Mouse (Mus musculus) liver, embryonic 14.5 days (tissue): Measurements from ENCODE around the gene Krtap4-7. TPM values are rescaled to one million over a fixed set of nuclear protein-coding genes. Genes with fewer than 3 reads are reported as not detected.
"Not testable (repeated sequence)": the region's sequence is repeated elsewhere in the genome, so short reads cannot be mapped to it uniquely, and the experiment has no call there.

Source experiments
- ATAC-seq: fragments of 200-750 bp; cut with Nextera tagmentation; 2 replicates; pipeline ENCODE4 v1.8.0; 2017; ENCODE audit warnings: moderate number of reproducible peaks, mild to moderate bottlenecking, moderate library complexity; ENCODE audit not compliant: insufficient read depth
- DNase-seq, 3 experiments: peaks; one replicate each; pipeline ENCODE4 v3.0.0-alpha.2; 2012 to 2013; ENCODE audit warnings: low read depth in 3 of 3, low spot score in 3 of 3
- H3K27ac ChIP-seq: fragments of 300-500 bp; sonication (generic); 2 replicates; pipeline ENCODE4 v1.5.1; 2014; ENCODE audit warnings: moderate library complexity, mild to moderate bottlenecking, control low read depth, inconsistent platforms
- H3K27me3 ChIP-seq: fragments of 300-500 bp; sonication (generic); 2 replicates; pipeline ENCODE4 v1.6.1; 2014; ENCODE audit warnings: mild to moderate bottlenecking, low read length, moderate library complexity; ENCODE audit not compliant: control insufficient read depth, insufficient read depth
- H3K36me3 ChIP-seq: fragments of 300-500 bp; sonication (generic); replicated peaks from 2 replicates; pipeline ENCODE4 v1.6.1; 2014; ENCODE audit warnings: low read depth; ENCODE audit not compliant: control insufficient read depth, insufficient read depth
- H3K4me1 ChIP-seq, 2 experiments: fragments of 200-500 bp in 1 of 2; fragments of 300-500 bp in 1 of 2; sonication (generic) in 1 of 2; replicated peaks; 2 replicates each; pipeline ENCODE4 v1.6.1; 2012 to 2014; ENCODE audit warnings: antibody characterized with exemption in 1 of 2, inconsistent platforms in 1 of 2, low read length in 1 of 2; ENCODE audit not compliant: control insufficient read depth in 2 of 2, insufficient read depth in 2 of 2
- H3K4me2 ChIP-seq: fragments of 300-500 bp; sonication (generic); 2 replicates; pipeline ENCODE4 v1.6.1; 2014; ENCODE audit warnings: low read depth, mild to moderate bottlenecking, control low read depth, moderate library complexity
- H3K4me3 ChIP-seq, 2 experiments: fragments of 200-500 bp in 1 of 2; fragments of 300-500 bp in 1 of 2; sonication (generic) in 1 of 2; 2 replicates each; pipeline ENCODE4 v1.5.1; 2012 to 2014; ENCODE audit warnings: low read depth in 2 of 2, low read length in 2 of 2, mild to moderate bottlenecking in 2 of 2, control low read depth in 1 of 2, inconsistent platforms in 1 of 2, moderate library complexity in 1 of 2; ENCODE audit not compliant: insufficient read depth in 1 of 2
- H3K9ac ChIP-seq: fragments of 300-500 bp; sonication (generic); replicated peaks from 2 replicates; pipeline ENCODE4 v1.6.1; 2014; ENCODE audit warnings: mild to moderate bottlenecking, control low read depth, moderate library complexity
- H3K9me3 ChIP-seq: fragments of 300-500 bp; sonication (generic); 2 replicates; pipeline ENCODE4 v1.6.1; 2016; ENCODE audit warnings: low read length, mixed read lengths; ENCODE audit not compliant: control insufficient read depth
- CTCF ChIP-seq: IDR thresholded peaks from 2 replicates; pipeline ENCODE4 v1.5.1; 2016; ENCODE audit warnings: antibody characterized with exemption, low read depth, control low read depth
- EP300 ChIP-seq: IDR thresholded peaks from 2 replicates; pipeline ENCODE4 v1.6.1; 2016; ENCODE audit warnings: antibody characterized with exemption, low read depth
- WGBS: fragments of 180-500 bp; shearing (Covaris S2); extraction: QIAGEN DNeasy Blood & Tissue Kit; methylation state at CpG from one replicate; pipeline ENCODE4 v1.1.7; 2014; ENCODE audit not compliant: insufficient replicate concordance; 5-methylcytosine and 5-hydroxymethylcytosine counted together
- polyA plus RNA-seq, 2 experiments: library from polyadenylated mRNA; depleted of rRNA in 1 of 2; stranded (reverse) in 1 of 2; unstranded in 1 of 2; fragments of >200 nt; fragmentation: Nextera tagmentation in 1 of 2; extraction: Ambion mirVana in 1 of 2; gene quantifications; 2 replicates each; pipeline versions ENCODE4 v1.2.1 to v1.2.3; 2012 to 2014

The Krtap4-7 gene
- polyA plus RNA-seq, 2 experiments = not detected

GRCm38 (mm10) chr11:99609126-99609525 lies 34.8 kb downstream of the Krtap4-7 start:
- 45% methylated on average over 1 of the region's 1 CpGs for WGBS
- H3K4me2 ChIP-seq = no peak overlapping the region
- H3K36me3 ChIP-seq = no peaks in the 10 kb centered on the region
- TF ChIP-seq EP300 (no peak), CTCF (no peak)
- ATAC-seq (no peak), DNase-seq (no peak)
- no peak overlapping the region for H3K9ac ChIP-seq
- H3K27me3 ChIP-seq = no peaks in the 10 kb centered on the region
- H3K27ac ChIP-seq = no peak overlapping the region
- H3K4me1 ChIP-seq = no peaks in the 10 kb centered on the region
- no peaks in the 10 kb centered on the region for H3K9me3 ChIP-seq
- H3K4me3 ChIP-seq = no peak overlapping the region

DNA sequence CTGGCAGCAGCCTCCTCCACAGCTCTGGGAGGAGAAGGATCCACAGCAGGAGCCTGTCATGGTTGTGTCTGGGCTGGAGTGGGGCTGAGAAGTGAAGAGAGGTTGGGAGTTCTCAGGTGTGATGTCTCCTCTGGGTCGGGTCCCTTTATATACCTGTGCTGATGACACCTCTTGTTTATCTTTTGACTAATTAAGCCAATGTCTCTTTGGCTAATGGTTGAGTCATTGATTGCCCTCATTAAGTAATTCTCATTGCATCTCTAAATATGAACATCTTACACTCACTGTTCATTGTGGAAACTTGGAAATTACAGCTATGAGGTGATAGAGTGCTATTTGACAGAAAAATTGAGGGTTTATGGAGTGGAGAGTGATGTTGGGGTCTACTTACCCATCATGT lies 40.7 kb downstream of the Krtap4-7 start, which contains the start of gene Gm11938:
Gene Gm11938, minus strand, starts transcription at position 101 of the 400 bp plus-strand sequence.
- not testable (repeated sequence) for H3K4me3 ChIP-seq, ATAC-seq, H3K9ac ChIP-seq, H3K4me1 ChIP-seq, H3K27ac ChIP-seq, H3K27me3 ChIP-seq, H3K36me3 ChIP-seq, H3K4me2 ChIP-seq, H3K9me3 ChIP-seq, DNase-seq
- 50% methylated on average over 1 of the region's 1 CpGs for WGBS

DNA sequence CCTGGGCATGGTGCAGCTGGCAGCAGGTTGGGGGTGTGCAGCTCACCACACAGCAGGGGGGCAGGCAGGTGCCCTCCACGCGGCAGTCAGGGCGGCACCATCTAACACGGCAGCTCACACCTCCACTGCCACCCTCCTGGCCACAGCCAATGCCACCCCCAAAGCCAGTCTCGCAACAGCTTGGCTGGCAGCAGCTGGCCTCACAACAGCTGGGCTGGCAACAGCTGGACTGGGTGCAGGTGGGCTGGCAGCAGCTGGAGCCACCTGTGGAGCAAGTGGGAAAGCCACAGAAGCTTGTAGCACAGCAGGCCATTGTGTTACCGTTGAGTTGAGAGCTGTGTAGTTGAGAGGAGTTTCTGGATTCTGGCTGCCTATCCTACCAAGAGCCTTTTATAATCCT lies 46.1 kb downstream of the Krtap4-7 start, which contains the start of gene Krtap9-3:
Gene Krtap9-3, minus strand, starts transcription at position 364 of the 400 bp plus-strand sequence.
- ATAC-seq, H3K36me3 ChIP-seq, H3K9ac ChIP-seq, H3K27ac ChIP-seq, H3K27me3 ChIP-seq, H3K9me3 ChIP-seq, H3K4me2 ChIP-seq, DNase-seq, H3K4me3 ChIP-seq, H3K4me1 ChIP-seq: not testable (repeated sequence)
- 64% methylated on average over 6 of the region's 6 CpGs for WGBS

Other genes starting within 250 kb of the Krtap4-7 start
Only the 30 nearest of the 38 such genes appear.
- gene Krt23, start 151.0 kb downstream of the Krtap4-7 start, polyA plus RNA-seq (2012; rRNA removed) = 0.24 and 0.32 TPM in 2 replicates
- 0.24 and 1.00 TPM in 2 replicates for gene Krt23, start 151.0 kb downstream of the Krtap4-7 start, polyA plus RNA-seq (2014; fragmentation: Nextera tagmentation; extraction: Ambion mirVana)
- gene Krt39, start 122.8 kb downstream of the Krtap4-7 start, polyA plus RNA-seq (2012; rRNA removed) = not detected in 2 replicates
- gene Krt39, start 122.8 kb downstream of the Krtap4-7 start, polyA plus RNA-seq (2014; fragmentation: Nextera tagmentation; extraction: Ambion mirVana) = not detected in 2 replicates
- gene Krt40, start 100.9 kb downstream of the Krtap4-7 start, polyA plus RNA-seq (2012; rRNA removed) = not detected in 2 replicates
- not detected in 2 replicates for gene Krt40, start 100.9 kb downstream of the Krtap4-7 start, polyA plus RNA-seq (2014; fragmentation: Nextera tagmentation; extraction: Ambion mirVana)
- gene Krtap3-3, start 93.2 kb downstream of the Krtap4-7 start, polyA plus RNA-seq (2012; rRNA removed) = not detected in 2 replicates
- not detected in 2 replicates for gene Krtap3-3, start 93.2 kb downstream of the Krtap4-7 start, polyA plus RNA-seq (2014; fragmentation: Nextera tagmentation; extraction: Ambion mirVana)
- not detected in 2 replicates for gene Krtap3-2, start 87.2 kb downstream of the Krtap4-7 start, polyA plus RNA-seq (2012; rRNA removed)
- gene Krtap3-2, start 87.2 kb downstream of the Krtap4-7 start, polyA plus RNA-seq (2014; fragmentation: Nextera tagmentation; extraction: Ambion mirVana) = not detected in 2 replicates
- gene Gm11939, start 84.6 kb downstream of the Krtap4-7 start, polyA plus RNA-seq (2012; rRNA removed) = not detected in 2 replicates
- gene Gm11939, start 84.6 kb downstream of the Krtap4-7 start, polyA plus RNA-seq (2014; fragmentation: Nextera tagmentation; extraction: Ambion mirVana) = not detected in 2 replicates
- gene Krtap3-1, start 77.5 kb downstream of the Krtap4-7 start, polyA plus RNA-seq (2012; rRNA removed) = not detected in 2 replicates
- not detected in 2 replicates for gene Krtap3-1, start 77.5 kb downstream of the Krtap4-7 start, polyA plus RNA-seq (2014; fragmentation: Nextera tagmentation; extraction: Ambion mirVana)
- not detected in 2 replicates for gene Krtap1-5, start 63.1 kb downstream of the Krtap4-7 start, polyA plus RNA-seq (2012; rRNA removed)
- gene Krtap1-5, start 63.1 kb downstream of the Krtap4-7 start, polyA plus RNA-seq (2014; fragmentation: Nextera tagmentation; extraction: Ambion mirVana) = not detected in 2 replicates
- not detected in 2 replicates for gene Krtap1-4, start 60.4 kb downstream of the Krtap4-7 start, polyA plus RNA-seq (2012; rRNA removed)
- gene Krtap1-4, start 60.4 kb downstream of the Krtap4-7 start, polyA plus RNA-seq (2014; fragmentation: Nextera tagmentation; extraction: Ambion mirVana) = not detected in 2 replicates
- gene Krtap1-3, start 52.8 kb downstream of the Krtap4-7 start, polyA plus RNA-seq (2012; rRNA removed) = not detected in 2 replicates
- not detected in 2 replicates for gene Krtap1-3, start 52.8 kb downstream of the Krtap4-7 start, polyA plus RNA-seq (2014; fragmentation: Nextera tagmentation; extraction: Ambion mirVana)
- gene Krtap9-3, start 46.0 kb downstream of the Krtap4-7 start, polyA plus RNA-seq (2012; rRNA removed) = not detected in 2 replicates
- gene Krtap9-3, start 46.0 kb downstream of the Krtap4-7 start, polyA plus RNA-seq (2014; fragmentation: Nextera tagmentation; extraction: Ambion mirVana) = not detected in 2 replicates
- gene Gm11938, start 40.8 kb downstream of the Krtap4-7 start, polyA plus RNA-seq (2012; rRNA removed) = not detected in 2 replicates
- gene Gm11938, start 40.8 kb downstream of the Krtap4-7 start, polyA plus RNA-seq (2014; fragmentation: Nextera tagmentation; extraction: Ambion mirVana) = not detected in 2 replicates
- not detected in 2 replicates for gene Gm11937, start 33.9 kb downstream of the Krtap4-7 start, polyA plus RNA-seq (2012; rRNA removed)
- not detected in 2 replicates for gene Gm11937, start 33.9 kb downstream of the Krtap4-7 start, polyA plus RNA-seq (2014; fragmentation: Nextera tagmentation; extraction: Ambion mirVana)
- not detected in 2 replicates for gene Krtap2-4, start 29.2 kb downstream of the Krtap4-7 start, polyA plus RNA-seq (2012; rRNA removed)
- gene Krtap2-4, start 29.2 kb downstream of the Krtap4-7 start, polyA plus RNA-seq (2014; fragmentation: Nextera tagmentation; extraction: Ambion mirVana) = not detected in 2 replicates
- not detected in 2 replicates for gene Gm11562, start 23.7 kb downstream of the Krtap4-7 start, polyA plus RNA-seq (2012; rRNA removed)
- not detected in 2 replicates for gene Gm11562, start 23.7 kb downstream of the Krtap4-7 start, polyA plus RNA-seq (2014; fragmentation: Nextera tagmentation; extraction: Ambion mirVana)
- gene Krtap4-1, start 15.9 kb downstream of the Krtap4-7 start, polyA plus RNA-seq (2012; rRNA removed) = not detected in 2 replicates
- gene Krtap4-1, start 15.9 kb downstream of the Krtap4-7 start, polyA plus RNA-seq (2014; fragmentation: Nextera tagmentation; extraction: Ambion mirVana) = not detected in 2 replicates
- gene Krtap4-2, start 9.0 kb downstream of the Krtap4-7 start, polyA plus RNA-seq (2012; rRNA removed) = not detected in 2 replicates
- gene Krtap4-2, start 9.0 kb downstream of the Krtap4-7 start, polyA plus RNA-seq (2014; fragmentation: Nextera tagmentation; extraction: Ambion mirVana) = not detected in 2 replicates
- not detected in 2 replicates for gene Gm11555, start 6.1 kb upstream of the Krtap4-7 start, polyA plus RNA-seq (2012; rRNA removed)
- not detected in 2 replicates for gene Gm11555, start 6.1 kb upstream of the Krtap4-7 start, polyA plus RNA-seq (2014; fragmentation: Nextera tagmentation; extraction: Ambion mirVana)
- not detected in 2 replicates for gene Gm11563, start 14.9 kb upstream of the Krtap4-7 start, polyA plus RNA-seq (2012; rRNA removed)
- gene Gm11563, start 14.9 kb upstream of the Krtap4-7 start, polyA plus RNA-seq (2014; fragmentation: Nextera tagmentation; extraction: Ambion mirVana) = not detected in 2 replicates
- gene Krtap4-6, start 21.9 kb upstream of the Krtap4-7 start, polyA plus RNA-seq (2012; rRNA removed) = not detected in 2 replicates
- not detected in 2 replicates for gene Krtap4-6, start 21.9 kb upstream of the Krtap4-7 start, polyA plus RNA-seq (2014; fragmentation: Nextera tagmentation; extraction: Ambion mirVana)
- gene Gm14190, start 46.7 kb upstream of the Krtap4-7 start, polyA plus RNA-seq (2012; rRNA removed) = not detected in 2 replicates
- not detected in 2 replicates for gene Gm14190, start 46.7 kb upstream of the Krtap4-7 start, polyA plus RNA-seq (2014; fragmentation: Nextera tagmentation; extraction: Ambion mirVana)
- not detected in 2 replicates for gene Gm14180, start 90.2 kb upstream of the Krtap4-7 start, polyA plus RNA-seq (2012; rRNA removed)
- not detected in 2 replicates for gene Gm14180, start 90.2 kb upstream of the Krtap4-7 start, polyA plus RNA-seq (2014; fragmentation: Nextera tagmentation; extraction: Ambion mirVana)
- not detected in 2 replicates for gene Gm11595, start 128.8 kb upstream of the Krtap4-7 start, polyA plus RNA-seq (2012; rRNA removed)
- gene Gm11595, start 128.8 kb upstream of the Krtap4-7 start, polyA plus RNA-seq (2014; fragmentation: Nextera tagmentation; extraction: Ambion mirVana) = not detected in 2 replicates
- gene Krtap4-8, start 136.6 kb upstream of the Krtap4-7 start, polyA plus RNA-seq (2012; rRNA removed) = not detected in 2 replicates
- not detected in 2 replicates for gene Krtap4-8, start 136.6 kb upstream of the Krtap4-7 start, polyA plus RNA-seq (2014; fragmentation: Nextera tagmentation; extraction: Ambion mirVana)
- not detected in 2 replicates for gene Krtap4-9, start 141.1 kb upstream of the Krtap4-7 start, polyA plus RNA-seq (2012; rRNA removed)
- gene Krtap4-9, start 141.1 kb upstream of the Krtap4-7 start, polyA plus RNA-seq (2014; fragmentation: Nextera tagmentation; extraction: Ambion mirVana) = not detected in 2 replicates
- not detected in 2 replicates for gene Gm11596, start 149.4 kb upstream of the Krtap4-7 start, polyA plus RNA-seq (2012; rRNA removed)
- gene Gm11596, start 149.4 kb upstream of the Krtap4-7 start, polyA plus RNA-seq (2014; fragmentation: Nextera tagmentation; extraction: Ambion mirVana) = not detected in 2 replicates
- gene Gm11569, start 154.8 kb upstream of the Krtap4-7 start, polyA plus RNA-seq (2012; rRNA removed) = not detected in 2 replicates
- gene Gm11569, start 154.8 kb upstream of the Krtap4-7 start, polyA plus RNA-seq (2014; fragmentation: Nextera tagmentation; extraction: Ambion mirVana) = not detected in 2 replicates
- gene Gm11554, start 160.4 kb upstream of the Krtap4-7 start, polyA plus RNA-seq (2012; rRNA removed) = not detected in 2 replicates
- gene Gm11554, start 160.4 kb upstream of the Krtap4-7 start, polyA plus RNA-seq (2014; fragmentation: Nextera tagmentation; extraction: Ambion mirVana) = not detected in 2 replicates
- not detected in 2 replicates for gene Krtap4-13, start 165.8 kb upstream of the Krtap4-7 start, polyA plus RNA-seq (2012; rRNA removed)
- gene Krtap4-13, start 165.8 kb upstream of the Krtap4-7 start, polyA plus RNA-seq (2014; fragmentation: Nextera tagmentation; extraction: Ambion mirVana) = not detected in 2 replicates
- not detected in 2 replicates for gene Gm11564, start 171.6 kb upstream of the Krtap4-7 start, polyA plus RNA-seq (2012; rRNA removed)
- gene Gm11564, start 171.6 kb upstream of the Krtap4-7 start, polyA plus RNA-seq (2014; fragmentation: Nextera tagmentation; extraction: Ambion mirVana) = not detected in 2 replicates